Mouse (Mus musculus) NIH3T3 (cell line): ENCODE measurements around the gene Ear14.
"Not testable (repeated sequence)": the region's sequence is repeated elsewhere in the genome, so short reads cannot be mapped to it uniquely, and the experiment has no call there.

Experiments
- DNase-seq: peaks from one replicate; pipeline ENCODE4 v3.0.0-alpha.2; 2012; ENCODE audit warnings: low read depth

Ear14 gene

DNA sequence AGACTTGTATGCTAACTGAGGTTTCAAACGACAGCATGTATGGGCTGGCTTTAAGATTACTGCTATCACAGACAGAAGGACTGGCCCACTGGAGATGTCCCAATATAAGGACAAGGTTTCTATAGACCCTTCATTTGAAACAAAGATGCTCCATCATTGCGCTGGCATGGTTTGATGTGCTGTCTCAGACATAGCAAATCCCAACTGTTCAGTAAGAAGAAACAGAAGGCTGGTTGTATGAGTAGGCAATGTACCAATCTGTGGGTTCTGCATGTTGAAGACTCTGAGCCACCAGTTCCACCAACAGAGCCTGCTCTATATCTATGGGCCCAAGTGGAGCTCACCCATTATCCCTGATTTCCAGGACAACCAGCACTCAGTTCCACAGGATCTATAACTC, at the start of gene Ear14:
Gene Ear14, plus strand, starts transcription at position 277 of the 400 bp plus-strand sequence.
- no peak for DNase-seq

DNA sequence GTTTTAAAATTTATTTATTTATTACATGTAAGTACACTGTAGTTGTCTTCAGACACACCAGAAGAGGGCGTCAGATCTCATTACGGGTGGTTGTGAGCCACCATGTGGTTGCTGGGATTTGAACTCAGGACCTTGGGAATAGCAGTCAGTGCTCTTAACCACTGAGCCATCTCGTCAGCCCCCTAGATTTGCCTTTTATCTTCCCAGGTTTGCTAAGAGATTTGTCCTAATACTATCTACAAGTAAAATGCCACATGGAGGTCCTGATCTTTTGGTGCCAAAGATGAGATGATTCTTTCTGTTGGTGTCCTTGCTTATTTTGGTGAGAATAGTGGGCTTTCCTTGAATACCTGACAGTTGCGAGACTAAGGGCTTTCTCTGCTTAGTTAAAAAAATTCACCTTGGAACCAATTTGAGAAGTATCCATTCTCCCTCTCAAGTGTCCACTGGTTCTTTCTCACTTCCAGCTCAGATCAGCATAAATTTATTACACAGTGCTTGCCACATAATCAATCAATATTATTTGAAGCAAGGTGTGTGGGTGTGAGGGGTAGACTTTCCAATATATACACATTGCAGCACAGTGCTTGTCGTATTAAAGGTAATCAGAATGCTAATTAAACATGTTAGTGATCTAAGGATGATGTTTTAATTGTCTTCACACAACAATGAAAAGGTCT, 47.0 kb upstream of the Ear14 start:
- no peak for DNase-seq

DNA sequence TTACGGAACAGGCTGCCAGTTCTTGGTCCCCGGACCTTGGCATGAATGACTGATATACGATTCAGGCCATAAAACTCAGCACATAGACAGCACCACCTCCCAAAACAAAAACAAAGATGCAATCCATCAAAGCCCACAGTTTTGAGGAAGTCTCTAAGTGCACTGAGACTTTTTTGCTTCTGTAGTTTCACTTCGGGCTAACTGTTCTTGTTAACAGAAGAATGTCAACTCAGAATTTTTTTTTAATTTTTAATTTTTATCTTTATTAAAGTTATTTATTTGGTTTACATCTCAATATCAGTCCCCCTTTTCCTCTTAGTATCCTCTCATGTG, 46.5 kb upstream of the Ear14 start:
- no peak for DNase-seq

DNA sequence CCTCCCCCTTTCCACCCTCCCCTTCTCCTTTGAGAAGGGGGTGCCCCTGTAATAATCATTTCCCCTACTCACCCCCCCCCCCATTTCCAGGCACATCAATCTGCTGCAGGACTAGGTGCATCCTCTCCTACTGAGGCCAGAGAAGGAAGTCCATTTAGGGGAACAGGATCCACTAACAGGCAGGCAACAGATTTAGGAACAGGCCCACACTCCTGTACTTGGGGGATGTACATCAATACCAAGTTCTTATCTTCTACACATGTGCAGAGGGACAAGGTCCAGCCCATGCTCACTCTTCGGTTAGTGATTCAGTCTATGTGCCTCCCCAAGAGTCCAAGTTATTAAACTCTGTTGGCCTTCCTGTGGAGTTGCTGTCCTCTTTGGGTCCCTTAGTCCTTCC, 46.1 kb upstream of the Ear14 start:
- DNase-seq, result no peak

DNA sequence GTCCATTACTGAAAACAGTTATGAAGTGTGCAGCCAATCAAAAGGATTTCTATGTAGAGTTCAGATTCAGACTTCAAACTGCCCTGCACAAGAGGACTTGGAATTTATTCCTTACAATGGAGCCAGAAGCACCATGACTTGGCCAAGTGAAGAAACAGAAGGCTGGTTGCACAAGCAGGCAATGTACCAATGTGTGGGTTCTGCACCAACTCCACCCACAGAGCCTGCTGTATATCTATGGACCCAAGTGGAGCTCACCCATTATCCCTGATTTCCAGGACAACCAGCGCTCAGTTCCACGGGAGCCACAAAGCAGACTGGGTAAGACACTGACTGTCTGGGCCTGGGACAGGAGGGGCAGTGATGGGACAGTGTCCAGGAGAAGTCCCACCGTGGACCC, 41.2 kb upstream of the Ear14 start, which contains the start of gene Rnase2b:
Gene Rnase2b, plus strand, starts transcription at position 285 of the 400 bp plus-strand sequence.
- DNase-seq, result not testable (repeated sequence)

DNA sequence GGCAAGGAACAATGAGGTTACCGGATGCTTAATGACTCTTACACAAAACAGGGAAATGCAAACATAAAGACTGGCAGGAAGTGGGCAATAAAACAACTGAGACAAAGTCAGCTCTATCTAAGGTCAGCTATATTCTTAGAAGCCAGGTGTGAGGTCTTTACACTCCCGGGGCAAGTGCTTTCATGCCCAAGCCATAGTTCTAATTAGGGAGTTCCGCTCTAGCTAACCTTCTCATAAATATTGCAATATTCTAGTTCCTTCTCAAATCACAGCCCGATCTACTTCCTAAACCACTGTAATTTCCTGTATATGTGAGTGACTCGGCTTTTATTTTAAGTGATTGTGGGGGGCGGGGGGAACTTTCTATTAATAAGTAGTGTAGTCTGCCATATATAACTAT, 39.9 kb upstream of the Ear14 start:
- DNase-seq, result not testable (repeated sequence)

DNA sequence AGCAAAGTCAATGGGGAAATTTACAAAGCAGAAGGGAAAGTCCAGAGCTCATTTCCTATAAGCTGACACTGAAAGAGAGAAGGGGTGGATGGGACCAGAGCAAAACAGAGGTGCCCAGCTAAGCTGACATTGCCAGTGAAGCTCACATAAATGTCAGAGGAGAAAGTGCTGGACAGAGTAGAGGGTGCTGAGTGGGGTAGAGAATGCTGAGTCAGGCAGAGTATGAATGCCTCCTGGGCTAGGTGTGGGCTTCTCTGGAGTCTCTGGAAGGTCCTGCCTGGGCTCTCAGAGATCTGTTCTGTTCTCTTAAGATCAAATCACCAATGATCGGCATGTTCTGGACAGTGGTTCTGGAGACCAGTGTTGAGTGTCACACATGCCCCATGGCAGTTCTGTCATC, 37.8 kb upstream of the Ear14 start:
- no peak for DNase-seq

DNA sequence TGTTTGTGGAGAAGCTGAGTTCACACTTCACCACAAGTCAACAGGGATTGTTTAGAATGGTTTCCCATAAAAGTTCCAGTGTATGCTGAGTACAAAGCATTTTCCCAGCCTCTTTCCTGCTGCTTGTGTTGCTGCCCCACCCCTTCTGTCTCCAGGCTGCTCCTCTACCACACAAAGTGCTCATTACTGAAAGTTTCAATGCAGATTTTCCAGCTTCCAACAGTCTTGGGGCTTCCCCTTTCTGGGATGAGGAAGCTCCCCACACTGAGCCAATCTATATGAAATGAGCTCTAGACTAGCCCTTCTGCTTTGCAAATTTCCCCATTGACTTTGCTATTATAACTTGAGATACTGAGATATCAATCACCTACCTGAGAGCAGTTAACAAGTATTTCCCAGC, 37.1 kb upstream of the Ear14 start:
- DNase-seq, result no peak

DNA sequence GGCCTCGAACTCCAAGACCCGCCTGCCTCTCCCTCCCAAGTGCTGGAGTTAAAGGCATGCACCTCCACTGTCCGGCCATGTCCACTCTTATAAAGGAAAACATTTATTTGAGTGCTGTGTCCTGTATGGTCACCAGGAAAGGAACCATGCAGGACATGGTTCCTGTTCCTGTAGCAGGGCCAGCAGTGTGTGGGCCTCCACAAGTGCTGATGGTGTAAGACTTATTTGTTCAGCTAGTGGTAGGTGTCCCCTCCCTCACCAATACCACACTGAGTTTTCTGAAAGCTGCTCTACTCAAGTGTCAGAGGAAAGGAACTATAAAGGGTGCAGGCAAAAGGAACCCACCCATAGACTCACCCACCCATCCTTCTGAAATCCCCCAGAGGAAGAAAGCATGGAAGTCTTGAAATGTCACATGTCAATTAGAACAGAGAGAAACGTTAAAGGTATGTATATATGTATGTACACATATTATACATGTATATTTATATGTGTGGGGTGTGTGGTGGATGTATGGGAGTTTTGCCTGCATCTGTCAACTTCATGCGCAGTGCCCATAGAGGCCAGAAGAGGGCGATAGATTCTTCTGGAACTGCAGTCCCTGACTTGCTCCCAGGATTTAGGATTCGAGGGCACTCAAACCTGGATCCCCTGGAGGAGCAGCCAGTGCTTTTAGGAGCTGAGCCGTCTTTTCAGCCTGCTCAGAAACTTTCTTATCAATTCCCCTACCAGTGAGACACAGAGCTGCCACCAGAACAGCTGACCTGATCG, 30.9 kb upstream of the Ear14 start:
- not testable (repeated sequence) for DNase-seq

DNA sequence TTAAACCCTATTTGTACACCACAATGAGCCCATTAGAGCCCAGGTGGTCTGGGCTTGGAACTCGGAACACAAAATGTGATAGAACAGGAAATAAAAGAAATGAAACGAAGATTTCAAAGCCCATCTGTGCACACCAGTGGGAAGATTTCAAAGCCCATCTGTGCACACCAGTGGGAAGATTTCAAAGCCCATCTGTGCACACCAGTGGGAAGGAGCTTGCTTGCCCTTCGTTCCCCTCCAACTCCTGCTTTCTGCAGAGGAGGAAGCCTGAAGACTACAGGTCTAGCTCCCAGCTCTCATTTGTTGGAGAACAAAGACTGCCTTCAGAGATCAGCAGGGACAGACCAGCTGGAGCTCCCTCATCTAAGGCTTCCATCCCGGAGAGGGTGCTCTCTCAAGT, 30.2 kb upstream of the Ear14 start:
- DNase-seq, result not testable (repeated sequence)

DNA sequence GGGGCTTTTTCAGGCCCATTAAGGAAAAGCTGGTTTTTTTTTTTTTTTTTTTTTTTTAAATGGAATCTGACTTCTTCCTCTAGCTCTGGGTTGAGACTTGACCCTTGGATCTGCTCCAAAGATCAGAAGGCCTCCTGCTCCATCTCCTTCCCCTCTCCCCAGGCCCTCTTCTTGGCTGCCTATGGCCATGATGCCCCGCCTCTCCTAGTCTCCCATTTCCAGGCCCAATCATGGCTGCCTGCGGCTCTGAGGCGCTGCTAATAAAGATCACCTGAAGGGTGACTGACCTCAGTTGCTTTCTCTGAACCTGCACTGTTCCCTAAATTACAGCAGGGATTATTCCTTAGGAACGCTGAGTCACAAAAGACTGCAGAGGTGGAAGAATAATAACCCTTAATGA, 29.3 kb upstream of the Ear14 start:
- DNase-seq, result no peak

DNA sequence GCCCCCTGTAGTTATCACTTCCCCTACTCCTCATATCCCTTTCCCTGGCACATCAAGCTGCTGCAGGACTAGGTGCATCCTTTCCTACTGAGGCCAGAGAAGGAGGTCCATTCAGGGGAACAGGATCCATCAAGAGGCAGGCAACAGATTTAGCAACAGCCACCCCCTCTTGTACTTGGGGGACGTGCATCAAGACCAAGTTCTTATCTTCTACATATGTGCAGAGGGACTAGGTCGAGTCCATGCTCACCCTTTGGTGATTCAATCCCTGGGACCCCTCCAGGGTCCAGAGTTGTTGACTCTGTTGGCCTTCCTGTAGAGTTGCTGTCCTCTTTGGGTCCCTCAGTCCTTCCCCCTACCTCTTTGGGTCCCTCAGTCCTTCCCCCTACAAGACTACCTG, 22.1 kb upstream of the Ear14 start:
- DNase-seq, result not testable (repeated sequence)

DNA sequence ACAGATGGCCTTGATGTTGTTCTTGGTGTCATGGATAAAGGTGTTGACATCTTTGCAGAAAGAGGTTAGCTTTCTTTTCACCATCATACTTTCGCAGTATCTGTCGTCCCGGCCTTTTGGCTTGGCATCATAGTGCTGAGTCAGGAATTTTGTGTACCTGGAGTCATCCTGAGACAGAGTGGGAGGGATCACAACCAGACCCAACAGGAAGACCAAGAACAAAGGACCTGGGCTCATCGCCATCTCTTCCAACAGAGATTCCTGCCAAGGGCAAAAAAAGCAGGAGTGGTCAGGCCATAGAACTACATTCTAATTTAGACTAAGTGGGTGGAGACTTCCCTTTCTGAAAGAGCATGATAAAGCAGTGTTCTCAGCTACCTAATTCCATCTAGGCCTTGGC, 7.5 kb upstream of the Ear14 start:
- no peak for DNase-seq

DNA sequence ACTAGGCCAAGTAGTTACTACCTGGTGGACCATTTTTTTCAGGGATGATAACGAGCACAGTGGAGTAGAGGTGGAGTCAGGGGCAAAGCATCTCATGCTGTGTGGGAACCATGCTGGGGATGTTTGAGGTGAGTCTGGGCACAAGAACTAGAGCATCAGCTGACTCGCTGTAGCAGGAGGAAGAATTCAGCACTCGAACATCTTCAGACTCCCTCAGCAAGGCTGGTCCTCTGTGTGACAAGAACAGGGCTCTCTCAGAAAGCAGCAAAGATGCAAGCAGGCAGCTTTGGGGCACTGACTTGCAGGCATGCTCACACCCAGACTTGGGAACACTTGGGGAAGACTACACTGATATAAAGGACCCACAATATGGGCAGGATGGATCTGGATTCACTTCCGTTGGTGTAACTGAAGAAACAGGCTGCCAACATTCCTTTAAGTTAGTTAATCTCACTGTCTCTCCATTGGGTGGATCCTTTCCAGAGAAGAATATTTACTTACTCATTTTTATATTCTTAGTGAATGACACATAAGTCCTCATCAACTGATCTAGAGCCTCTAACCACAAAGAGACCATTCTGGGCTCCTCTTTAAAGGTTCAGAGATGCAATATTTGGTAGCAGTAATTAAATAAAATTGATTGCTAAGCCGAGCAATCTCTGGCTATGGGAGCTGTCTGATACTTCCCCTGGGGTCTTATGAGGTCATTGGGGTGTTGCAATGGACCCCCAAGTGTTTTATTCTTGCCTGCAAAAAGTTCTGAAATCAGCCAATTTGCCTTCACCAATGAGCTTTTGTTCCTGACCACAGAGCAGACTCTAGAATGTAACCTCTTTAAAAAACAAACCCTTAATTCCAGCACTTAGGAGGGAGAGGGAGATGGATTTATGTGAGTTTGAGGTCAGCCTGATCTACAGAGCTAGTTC, 3.8 kb upstream of the Ear14 start, which contains the start of gene Ang2:
Gene Ang2, minus strand, starts transcription at position 51 of the 926 bp plus-strand sequence.
- peak; percentile 28 for DNase-seq

DNA sequence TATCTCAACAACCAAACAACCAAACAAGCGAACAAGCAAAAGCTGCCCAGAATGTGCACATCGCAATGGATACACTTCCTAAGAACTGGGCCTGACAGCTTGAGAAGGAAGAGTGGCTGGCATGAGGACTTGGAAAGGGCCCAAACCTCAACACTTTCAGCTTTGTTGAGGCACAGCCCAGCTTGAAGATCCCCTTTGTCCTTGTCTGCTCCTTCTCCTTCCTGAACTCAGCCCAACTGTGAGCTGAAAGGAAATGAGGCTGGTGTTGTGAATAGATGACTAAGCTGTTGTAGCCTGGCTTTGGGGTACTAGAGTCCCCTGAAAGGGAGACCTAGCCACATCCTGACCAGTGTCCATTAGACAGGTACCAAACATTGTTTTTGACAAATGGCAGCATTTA, 3.1 kb upstream of the Ear14 start:
- DNase-seq, result peak; percentile 34

DNA sequence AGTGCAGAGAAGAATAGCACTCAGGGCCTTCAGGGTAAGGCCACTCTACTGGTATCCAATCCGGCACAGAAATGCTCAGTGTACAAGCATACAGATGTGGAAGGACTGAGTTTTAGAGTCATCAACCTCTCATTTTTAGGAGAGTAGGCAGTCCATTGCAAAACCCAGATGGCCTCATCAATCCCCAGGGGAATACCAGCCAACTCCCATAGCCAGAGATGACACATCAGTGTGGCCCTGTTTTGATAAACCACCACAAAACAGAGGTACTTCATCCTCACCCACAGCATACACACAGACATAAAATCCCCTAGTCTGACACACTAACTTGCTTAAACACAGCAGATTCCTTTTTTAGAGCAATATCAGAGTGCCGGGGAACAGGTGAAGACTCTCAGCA, 2.7 kb upstream of the Ear14 start:
- DNase-seq, result peak; percentile 14

DNA sequence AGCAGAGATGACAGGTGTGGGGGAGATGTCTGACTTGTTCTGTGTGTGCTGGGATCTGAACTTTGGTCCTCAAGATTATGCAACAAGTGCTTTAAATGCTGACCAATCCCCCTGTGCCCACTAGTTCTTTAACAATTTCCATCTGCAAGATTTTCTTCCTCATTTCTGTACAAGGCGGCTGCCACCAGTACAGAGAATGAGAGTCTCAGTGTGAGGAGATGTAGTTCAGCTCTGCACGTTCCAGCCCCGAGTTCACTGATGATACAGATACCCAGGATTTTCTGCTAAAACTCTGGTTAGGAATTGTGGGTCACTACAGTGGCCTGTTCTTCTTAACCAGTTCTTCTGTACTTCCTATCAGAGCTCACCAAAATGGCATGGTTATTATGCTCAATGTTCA, 16.9 kb downstream of the Ear14 start:
- not testable (repeated sequence) for DNase-seq

DNA sequence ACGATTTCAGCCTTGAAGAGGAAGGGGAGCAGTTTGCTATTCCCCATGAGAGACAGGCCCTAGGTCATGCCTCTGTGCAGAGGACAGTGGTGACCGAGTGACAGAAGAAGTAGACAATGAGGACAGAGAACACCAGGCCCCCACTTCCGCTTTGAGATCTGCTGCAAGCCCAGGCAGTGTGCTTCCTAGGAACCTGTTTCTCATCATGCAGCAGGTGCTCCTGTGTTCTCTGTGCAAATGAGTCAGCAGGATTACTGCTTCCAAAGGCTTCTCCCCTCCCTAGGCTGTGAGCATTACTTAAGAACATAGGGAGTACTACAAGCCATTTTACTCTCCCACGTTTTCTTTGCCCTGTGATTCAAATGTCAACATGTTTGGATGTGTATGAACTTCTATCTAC, 26.5 kb downstream of the Ear14 start:
- DNase-seq, result not testable (repeated sequence)

DNA sequence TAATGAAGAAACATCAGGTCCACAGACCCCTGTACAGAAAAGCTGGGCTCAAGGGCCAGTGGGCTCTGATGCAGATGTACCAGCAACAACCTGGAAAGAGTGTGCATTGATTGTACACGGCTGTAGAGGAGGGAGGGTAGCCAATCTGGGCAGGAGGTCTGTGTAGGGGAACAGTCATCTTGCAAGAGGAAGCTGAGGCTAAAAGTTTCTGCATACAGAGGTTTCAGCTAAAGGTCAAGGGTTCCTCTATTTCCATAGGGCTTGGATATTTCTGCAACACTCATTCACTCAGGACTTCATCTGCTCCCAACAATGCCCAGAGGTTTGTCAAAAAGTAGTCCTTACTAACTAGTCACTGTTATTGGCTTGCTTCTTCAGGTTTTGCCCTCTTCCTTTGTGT, 34.3 kb downstream of the Ear14 start:
- DNase-seq, result not testable (repeated sequence)

DNA sequence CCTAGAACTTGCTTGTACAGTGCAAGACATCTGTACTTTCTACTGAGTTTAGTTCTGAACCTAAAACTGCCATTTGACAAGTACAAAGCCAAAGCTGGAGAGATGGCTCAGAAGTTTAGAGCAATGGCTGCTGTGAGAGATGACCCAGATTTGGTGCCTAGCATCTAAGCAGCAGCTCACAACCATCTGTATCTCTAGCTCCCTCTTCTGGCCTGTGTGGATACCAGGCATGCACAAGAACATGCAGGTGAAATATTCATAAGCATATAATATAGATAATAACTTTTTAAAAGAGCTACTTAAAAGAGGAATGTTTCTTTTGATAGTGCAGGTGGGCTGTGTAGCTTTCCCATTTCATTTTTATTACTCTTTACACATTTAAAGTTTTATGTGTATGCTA, 37.7 kb downstream of the Ear14 start:
- peak; percentile 74 for DNase-seq

DNA sequence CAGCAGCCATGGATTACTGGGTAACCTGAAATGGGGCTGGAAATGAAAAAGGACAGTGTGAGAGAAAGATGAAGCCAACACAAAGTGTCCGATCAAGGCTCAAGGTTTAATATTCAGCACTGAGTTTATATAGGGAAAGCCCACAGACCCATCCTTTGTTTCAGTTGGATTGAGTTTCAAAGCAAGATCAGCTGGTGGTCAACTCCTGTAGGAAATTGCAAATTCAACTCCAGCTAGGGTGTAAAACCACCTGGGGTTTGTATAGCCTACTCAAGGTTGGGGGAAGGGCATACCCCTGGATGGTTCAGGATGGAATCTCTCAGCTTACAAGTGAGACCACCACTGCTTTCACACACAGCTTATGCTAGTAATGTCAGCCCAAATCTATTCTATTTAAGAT, 44.5 kb downstream of the Ear14 start:
- no peak for DNase-seq

DNA sequence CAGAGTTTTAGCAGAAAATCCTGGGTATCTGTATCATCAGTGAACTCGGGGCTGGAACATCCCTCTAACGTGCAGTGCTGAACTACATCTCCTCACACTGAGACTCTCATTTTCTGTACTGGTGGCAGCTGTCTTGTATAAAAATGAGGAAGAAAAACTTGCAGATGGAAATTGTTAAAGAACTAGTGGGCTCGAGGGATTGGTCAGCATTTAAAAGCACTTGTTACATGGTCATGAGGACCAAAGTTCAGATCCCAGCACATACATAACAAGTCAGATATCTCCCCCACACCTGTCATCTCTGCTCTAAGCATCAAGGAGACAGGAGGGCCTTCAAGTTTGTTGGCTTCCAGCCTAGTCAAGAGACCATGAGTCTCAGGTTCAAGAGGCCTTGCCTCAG, 47.2 kb downstream of the Ear14 start:
- DNase-seq, result no peak

DNA sequence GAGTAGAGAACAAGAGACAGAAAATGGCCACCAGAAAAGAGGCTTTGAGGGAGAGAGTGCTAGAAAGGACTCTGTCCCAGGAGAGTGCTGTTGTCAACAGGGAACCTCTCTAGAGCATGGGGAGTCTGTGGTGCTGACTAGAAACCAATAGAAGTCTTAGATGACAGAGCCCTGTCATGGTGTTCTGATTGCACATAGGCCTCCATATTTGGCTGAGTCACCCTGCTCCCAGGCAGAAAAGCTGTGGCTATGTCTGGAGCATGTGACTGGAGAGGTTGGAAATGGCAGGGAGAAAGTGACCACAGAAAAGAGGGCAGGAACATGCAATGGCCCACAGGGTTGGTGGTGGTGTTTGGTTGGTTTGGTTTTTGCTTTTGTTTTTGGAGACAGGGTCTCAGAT, 49.0 kb downstream of the Ear14 start:
- DNase-seq, result not testable (repeated sequence)
